Mouse (Mus musculus): ENCODE results near the gene Sdk1.

Sdk1 gene

DNA sequence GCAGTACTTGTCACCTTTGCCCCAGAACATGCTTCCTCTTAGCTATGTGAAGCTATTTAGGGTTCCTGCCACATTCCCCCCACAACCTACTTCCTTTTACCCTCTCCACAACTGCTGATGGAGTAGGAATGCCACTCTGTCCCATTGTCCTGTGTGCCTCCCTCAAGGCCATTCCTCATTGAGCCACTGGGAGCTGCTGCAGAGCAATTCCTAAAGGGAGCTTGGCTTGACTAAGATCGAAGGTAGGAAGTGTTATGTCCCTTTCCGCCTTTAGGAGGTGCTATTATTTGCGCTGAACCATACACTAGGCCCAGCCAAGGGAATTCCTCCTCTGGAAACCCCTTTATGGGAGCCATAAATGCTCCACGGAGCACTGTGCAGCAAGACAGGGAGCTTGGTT is 743.0 kb downstream of the Sdk1 start:
- DNase-seq (ENCODE audit: extremely low read depth, insufficient read length, low spot score) = no peak

DNA sequence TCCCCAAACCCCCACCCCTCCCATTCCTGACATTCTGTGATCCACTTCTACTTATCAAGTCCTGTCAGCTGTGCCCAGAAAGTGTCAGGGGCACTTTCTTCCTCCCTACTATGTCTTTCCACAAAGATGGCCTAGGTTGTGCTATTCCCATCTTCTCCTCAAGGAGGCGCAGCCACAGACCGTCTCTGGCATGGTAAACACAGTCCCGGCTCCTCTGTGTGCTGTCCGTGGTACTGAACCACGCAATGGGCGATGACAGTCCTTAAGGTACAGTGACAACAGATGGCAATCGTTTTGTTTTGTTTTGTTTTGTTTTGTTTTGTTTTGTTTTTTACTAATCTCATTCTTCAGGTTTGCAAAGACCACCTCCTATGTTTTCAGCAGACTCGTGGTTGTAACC is 743.7 kb downstream of the Sdk1 start:
- no peak for DNase-seq (ENCODE audit: extremely low read depth, insufficient read length, low spot score)

DNA sequence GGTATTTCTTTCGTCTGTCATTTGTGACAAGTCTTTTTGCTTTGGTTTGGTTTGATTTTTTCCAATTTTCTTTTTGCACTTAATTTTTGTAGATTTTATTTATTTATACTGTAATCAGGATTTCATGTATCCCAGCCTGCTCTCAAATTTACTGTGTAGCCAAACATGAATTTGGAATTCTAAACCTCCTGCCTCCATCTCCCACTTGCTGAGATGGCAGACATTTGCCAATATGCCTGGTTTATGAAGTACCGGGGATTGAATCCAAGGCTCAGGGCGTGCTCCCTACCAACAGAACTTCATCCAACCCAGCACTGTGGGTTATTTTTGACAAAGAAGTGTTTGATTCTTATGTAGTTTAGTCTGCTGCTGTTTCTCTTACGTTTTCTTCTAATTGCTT is 744.3 kb downstream of the Sdk1 start:
- no peak for DNase-seq (ENCODE audit: extremely low read depth, insufficient read length, low spot score)

DNA sequence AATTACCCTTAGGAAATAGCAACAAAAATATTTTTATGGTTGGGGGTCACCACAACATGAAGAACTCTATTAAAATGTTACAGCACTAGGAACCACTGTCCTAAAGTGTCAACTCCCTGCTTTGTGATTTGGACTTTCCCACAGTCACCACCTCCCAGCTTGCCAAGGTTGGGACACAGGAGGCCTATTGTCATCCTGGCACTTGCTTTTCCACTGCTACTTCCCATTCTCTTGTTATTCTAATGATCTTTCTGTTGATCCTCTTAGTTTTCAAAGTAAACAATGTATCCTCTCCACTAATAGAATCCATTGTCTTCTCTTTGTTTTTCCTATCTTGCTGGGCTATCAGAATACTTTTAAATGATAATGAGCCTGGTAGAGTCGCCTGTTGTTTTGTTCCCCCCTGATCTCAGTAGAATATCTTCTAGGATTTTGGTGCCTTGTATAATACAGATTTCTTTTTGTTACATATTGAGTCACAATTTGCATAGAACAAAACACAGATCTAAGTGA is 746.1 kb downstream of the Sdk1 start:
- no peak for DNase-seq (ENCODE audit: extremely low read depth, insufficient read length, low spot score)

DNA sequence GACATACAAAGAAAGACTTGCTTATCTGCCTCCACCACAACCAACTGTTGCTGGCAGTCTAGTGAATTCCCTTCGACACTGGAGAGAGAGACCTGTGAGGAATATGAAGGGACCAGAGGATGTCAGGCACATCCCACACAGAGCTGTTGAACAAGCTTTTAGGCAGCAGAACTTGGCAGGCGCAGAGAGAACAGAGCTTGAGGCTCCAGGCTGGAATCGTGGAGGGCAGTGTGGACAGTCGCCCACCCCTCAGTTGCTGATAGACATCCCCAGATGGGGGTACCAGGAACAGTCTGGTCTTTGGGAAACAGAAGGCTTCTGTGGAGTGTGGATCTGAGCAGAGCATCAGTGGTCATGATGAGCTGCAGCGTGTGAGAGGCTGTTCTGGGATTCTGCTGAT is 747.4 kb downstream of the Sdk1 start:
- no peak for DNase-seq (ENCODE audit: extremely low read depth, insufficient read length, low spot score)

DNA sequence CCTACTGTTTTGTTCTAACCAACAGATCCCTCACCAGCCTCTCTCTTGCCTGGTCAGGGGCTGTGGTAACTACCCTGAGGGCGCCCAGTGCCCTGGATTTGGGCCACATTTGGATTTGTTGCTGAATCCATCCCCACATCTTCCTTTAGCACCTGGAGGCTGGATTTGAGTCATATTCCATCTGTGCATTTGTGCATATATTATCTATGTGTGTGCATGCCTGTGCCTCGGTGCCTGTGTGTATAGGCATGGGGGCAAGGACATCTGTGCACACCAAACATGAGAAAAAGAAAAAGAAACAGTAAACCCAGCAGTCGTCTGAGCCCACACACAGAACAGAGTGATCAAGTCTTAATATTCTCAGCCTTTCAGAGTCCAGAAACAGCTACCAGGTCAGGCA is 752.9 kb downstream of the Sdk1 start:
- no peak for DNase-seq (ENCODE audit: extremely low read depth, insufficient read length, low spot score)

DNA sequence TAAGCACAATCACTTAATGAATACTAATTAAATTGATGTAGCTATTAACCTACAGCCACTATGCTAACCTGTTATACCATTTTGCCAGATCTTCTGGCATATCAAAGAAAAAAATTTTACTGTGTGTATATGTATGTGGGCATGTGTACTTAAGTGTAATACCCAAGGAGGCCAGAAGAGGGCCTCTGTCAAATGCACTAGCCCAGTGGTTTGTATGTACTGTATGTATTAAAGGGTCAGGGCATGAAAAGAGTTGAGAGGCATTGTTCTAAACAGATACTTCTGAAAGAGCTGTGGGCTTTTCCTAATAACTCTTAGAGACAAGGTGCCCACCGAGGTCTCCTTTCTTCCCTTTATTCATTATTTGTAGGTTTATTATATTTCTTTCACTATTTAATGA is 759.0 kb downstream of the Sdk1 start:
- DNase-seq (ENCODE audit: extremely low read depth, insufficient read length, low spot score) = no peak

DNA sequence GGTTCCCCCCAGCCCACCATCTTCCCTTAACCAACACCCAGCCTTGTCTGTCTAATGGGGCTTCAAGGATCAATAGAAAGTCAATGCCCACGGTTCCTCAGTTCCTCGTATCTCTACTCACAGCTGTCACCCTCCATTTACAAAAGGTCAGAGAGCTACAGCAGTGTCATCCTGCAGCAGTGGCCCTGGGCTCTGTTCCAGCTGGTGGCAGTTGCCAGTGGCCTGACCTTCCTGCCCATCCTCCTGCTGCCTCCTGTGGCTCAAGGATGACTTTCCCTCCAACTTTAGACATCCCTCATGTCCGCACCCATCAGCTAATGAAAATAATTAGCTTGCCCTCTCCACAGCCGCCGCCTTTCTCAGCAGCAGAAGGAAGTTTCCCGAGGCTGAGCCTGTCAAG is 759.8 kb downstream of the Sdk1 start:
- no peak for DNase-seq (ENCODE audit: extremely low read depth, insufficient read length, low spot score)

DNA sequence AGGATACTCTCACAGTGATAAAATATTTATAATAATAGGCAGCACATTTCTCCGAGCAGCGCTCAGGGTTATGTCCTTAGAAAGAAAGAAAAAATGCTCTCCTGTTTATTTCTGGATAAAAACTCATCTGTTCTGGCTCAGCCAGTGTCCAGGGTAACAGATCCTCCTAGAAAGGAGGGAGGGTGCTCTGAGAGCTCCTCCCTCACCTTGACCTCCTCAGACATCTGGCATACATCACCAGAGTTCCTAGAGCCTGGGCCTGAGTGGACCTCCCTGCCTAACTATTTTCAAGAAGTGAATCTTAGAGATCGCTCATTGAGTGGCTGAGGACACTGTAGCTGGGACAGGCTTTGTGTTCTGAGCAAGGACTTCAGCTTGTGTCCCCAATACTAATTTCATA is 760.7 kb downstream of the Sdk1 start:
- no peak for DNase-seq (ENCODE audit: extremely low read depth, insufficient read length, low spot score)

DNA sequence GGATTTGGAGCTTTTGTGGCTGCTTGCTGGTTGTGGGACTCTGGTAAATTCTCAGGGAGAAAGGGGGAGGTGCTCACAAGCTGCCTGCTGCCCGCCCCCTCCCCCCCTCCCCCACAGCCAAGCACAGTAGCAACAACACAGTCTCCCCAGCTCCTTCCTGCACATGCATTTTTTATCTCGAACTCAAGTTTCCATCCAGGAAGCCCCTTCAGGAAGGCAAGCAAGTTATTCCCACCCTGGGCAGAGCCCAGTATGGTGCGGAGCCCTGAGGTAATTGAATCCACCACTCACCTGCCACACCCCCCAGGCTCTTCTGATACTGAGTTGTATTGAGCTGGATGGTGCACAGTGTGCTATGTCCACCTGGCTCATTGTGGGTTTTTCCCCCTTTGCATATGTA is 768.9 kb downstream of the Sdk1 start:
- DNase-seq (ENCODE audit: extremely low read depth, insufficient read length, low spot score) = no peak

DNA sequence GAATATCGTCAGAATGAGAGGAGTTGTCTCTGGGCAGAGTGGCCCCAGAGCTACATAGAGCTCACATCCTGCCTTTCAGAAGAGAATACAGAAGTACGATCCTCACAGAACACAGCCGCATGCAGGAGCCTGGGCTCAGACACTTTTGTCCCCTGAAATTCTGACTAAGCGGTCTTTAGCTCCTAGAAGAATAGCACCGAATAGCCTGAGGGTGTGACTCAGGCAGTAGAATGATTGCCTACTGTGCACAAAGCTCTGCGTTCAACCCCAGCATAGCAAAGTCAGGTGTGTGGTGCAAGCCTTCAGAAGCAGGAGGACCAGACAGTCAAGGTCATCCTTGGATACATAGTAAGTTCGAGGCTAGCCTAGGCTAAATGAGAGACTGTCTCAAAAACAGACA is 775.7 kb downstream of the Sdk1 start:
- DNase-seq (ENCODE audit: extremely low read depth, insufficient read length, low spot score) = no peak

DNA sequence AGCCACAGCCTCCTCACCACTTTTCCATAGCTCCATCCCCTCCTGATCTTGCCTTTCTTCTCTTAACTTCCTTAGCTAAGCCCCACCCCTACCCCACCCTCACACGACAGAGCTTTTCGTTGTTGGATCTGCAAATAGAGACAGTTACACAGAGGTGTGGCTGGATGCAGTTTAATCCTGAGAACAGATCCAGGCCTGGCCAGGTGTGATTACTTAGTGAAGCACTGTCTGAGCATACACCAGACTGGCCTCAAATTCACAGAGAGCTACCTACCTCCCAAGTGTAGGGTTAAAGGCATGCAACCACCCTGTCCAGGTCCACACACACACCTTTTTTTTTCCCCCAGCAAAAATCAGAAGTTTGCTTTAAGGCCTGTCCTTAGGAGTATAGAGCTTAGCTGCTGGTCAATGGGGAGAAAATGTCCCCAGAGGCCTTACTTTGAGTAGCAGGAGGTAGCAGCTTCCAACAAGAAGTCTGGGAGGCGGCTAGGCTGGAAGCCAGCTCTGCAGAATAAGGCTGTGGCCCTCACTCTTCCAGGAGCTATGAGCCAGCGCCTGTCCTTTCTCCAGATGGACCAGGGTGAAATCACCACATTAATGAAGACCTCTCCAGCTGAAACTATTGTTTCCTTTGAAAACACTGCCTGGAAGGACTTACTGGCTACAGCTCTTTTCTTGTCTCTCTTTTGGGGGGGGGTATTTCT is 781.7 kb downstream of the Sdk1 start:
- no peak for DNase-seq (ENCODE audit: extremely low read depth, insufficient read length, low spot score)

DNA sequence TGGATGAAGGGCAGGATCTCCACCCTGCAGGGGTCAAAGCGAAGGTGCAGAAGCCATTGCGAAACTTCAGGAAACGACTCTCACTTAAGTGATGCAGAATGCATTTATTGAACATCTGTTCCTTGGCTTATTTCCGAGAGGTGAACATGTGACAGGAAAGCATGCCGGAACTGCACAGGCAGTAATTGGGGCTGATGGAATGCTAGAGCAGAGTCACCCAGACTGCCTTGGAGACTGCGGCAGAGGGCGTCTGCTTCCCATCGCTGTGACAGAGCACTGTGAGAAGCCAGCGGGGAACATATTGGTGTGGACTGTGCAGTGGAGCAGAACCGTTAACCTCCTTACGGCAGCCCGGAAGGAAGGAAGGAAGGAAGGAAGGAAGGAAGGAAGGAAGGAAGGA is 783.2 kb downstream of the Sdk1 start:
- no peak for DNase-seq (ENCODE audit: extremely low read depth, insufficient read length, low spot score)

DNA sequence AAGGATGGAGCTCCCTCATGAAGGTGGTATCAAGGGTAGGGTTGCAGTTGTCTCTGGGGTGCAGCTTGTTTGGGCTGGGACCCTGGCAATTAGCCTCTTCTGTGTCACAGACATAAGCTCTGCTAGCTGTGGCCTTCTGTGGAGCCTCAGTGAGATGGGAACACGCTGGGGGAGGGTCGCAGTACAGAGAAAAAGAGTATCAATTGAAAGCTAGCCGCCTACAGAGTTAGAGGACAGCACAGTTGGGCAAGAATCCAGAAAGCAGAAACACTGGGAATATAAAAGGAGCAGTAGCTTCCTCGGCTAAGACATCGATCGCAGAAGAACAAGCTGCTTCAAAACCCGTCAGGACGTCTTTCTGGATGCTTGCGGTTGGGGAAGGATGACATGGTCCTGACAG is 795.2 kb downstream of the Sdk1 start:
- no peak for DNase-seq (ENCODE audit: extremely low read depth, insufficient read length, low spot score)

DNA sequence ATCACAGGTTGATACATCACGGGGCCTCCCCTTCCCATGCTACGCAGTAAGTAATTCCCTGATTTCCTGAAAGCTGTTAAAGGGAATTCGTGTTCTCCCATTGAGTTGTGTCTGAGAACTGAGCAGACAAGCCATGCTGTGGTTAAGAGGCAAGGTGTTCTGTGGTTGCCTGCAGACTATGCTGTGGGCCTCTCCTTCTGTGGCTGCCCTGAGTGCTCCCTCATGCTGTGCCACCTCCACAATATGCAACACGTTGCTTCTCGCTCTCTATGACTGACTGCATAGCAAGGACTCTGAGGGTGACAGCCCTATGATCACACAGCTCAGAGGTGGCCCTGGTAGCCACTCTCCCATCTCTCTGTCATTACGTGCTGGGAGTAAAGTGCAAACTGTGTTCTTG is 797.9 kb downstream of the Sdk1 start:
- DNase-seq (ENCODE audit: extremely low read depth, insufficient read length, low spot score) = no peak

DNA sequence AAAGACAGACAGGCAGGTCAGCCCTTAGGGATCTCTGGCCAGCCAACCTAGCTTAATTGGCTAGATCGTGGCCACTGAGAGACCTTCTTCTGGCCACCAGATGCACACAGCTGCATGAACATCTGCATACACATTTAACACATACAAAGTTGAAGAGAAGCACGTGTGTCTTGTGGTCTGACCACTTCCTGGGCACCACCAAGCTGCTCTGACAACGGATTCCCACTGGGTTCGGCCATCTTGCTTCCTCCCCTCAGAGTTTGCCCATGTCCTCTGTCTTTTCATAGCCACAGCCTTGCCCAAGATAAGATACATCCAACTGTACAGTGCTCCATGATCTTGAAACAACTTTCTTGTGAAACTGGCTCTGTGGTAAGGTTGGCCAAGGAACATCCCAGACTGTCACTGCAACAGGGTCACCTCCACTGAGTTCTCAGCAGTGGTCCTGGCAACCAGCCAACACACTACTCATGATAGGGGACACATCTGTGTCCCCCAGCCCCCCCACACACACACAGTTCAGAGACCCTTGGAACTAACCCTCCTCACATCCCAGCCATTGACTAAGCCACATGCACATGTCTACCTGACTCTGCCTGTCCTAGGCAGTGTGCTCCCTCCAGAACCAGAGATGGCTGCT is 798.7 kb downstream of the Sdk1 start:
- DNase-seq (ENCODE audit: extremely low read depth, insufficient read length, low spot score) = no peak

DNA sequence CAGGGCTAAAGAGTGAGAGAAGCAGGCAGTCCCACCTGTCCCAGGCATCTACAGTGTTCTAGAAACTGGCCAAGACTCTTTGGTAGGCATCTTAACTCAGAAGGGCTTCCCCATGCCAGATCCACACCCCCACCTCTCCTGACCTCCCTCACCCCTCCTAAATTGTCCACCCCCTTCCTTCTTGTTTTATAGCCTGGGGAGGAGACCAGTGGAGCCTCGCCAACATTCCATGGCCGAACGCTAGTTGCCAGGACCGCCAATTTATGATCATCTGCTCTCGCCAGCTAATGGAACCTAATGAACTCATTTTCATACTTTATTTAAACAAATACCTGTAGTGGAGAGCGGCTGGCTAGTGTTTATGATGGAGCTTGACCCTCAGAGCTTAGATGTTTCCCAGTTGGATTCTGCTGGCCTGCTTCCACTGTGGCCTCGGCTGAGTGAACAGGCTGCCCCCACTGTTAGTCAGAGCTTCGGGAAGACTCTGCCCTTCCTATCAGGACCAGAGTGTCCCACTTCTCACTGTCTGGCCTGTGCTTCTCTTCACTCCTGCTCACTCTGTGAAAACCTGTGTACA is 800.0 kb downstream of the Sdk1 start:
- no peak for DNase-seq (ENCODE audit: extremely low read depth, insufficient read length, low spot score)

DNA sequence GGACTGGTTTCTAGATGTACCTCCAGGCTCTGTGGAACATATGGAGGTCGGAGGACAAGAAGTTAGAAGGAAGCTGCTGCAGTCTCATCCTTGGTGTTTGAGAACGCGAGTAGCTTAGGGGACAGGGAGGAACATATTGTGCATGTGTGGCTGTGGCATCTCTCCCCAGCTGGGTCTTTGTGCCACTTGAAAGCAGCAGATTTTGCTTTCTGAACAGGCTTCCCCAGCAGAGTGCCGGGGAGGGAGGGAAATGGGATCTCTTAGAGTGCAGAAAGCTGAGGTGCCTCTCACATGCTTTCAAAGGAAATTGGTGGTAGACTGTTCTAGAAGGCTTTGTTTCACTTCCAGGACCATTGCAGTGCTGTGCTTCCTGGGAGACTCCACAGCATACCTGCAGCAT is 820.5 kb downstream of the Sdk1 start:
- DNase-seq (ENCODE audit: extremely low read depth, insufficient read length, low spot score) = no peak

DNA sequence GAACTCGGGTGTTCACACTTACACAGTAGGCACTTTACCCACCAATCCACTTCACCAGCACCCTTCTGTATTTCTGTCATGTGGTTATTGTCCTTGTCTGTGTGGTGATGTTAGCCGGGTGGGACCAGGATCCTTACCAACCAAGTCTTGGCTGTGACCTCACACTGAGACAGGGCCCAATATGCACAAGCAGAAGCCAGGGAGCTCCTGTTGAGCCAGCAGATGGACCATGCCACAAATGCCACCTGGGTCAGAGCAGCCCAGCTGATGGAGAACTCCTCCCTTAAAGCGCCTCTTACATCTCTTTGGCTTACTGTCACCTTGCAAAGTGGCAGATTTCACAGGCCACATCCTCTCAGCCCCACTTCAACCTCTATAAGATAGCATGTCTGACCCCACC is 830.0 kb downstream of the Sdk1 start:
- DNase-seq (ENCODE audit: extremely low read depth, insufficient read length, low spot score) = no peak

DNA sequence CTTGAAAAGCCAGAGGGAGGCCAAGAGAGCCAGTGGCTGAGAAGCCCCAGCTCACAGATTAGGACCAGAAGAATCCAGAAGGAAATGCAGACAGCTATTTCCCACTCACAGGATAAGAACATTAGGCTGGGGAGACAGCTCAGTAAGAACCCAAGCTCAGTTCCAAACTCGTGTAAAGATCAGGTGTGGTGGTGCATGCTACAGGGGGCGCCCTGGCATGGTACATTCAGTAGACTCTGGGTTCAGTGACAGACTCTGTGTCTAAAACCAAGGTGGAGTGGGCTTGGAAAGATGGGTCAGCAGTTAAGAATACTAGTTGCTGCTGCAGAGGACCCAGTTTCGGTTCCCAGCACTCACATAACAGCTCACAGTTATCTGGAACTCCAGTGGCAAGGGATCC is 832.6 kb downstream of the Sdk1 start:
- no peak for DNase-seq (ENCODE audit: extremely low read depth, insufficient read length, low spot score)

DNA sequence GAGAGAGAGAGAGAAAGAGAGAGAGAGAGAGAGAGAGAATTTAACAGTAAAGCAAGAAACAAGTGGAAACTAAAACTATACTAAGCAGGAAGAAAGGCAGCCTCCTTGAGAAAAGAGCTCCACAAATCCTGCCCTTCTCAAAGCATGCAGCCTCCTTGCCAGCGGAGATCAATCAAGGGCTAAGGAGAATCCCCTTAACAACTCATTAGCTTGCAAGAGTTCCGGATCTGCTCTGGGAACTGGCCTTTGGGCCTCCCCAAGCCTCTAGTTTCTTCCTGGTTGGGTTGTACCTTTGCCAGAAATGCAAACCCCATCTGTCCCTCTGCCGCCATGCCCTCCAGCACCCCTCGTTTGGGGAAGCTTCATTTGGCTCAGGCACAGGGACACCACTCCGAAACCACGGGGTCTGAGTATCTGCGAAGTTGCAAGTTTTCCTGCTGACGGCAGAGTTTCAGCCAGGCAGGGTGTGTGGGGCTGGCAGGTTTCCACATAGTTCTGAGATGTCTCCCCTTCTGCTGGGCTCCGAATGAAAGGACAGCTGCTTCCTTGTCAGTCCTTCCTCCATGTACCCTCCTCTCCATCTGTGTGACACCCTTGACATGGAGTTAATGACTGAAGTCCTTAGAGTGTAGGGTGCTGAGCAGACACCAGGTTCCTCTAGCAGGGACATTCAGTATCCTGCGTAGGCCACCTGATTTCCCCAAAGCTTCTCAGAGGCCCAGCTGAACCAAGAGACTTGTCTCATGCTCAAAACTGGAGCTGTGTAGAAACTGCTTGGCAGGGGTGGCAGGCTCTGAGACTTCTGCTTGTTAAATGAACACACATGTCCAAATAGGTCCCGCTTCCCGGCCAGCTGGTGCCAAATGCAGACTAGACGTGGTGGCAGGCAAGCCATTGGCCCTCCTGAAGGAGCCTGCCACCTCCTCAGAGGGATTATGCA is 833.5 kb downstream of the Sdk1 start:
- DNase-seq (ENCODE audit: extremely low read depth, insufficient read length, low spot score) = no peak

Data from 3134 (cell line).